Mouse (Mus musculus): ENCODE results near the gene BC051019.

GRCm38 (mm10) chr7:109690101-109690500 lies 33.5 kb downstream of the BC051019 start:
- TF ChIP-seq CTCF (IDR thresholded peaks at IDR 0.05; ENCODE audit: extremely low read depth, insufficient read length, insufficient replicate concordance, low read depth, low read length) (no peak), POLR2A (IDR thresholded peaks at IDR 0.05; ENCODE audit: low read depth, low read length) (no peak)
